Mouse (Mus musculus): ENCODE data around the gene Itgb3bp. TPM values are rescaled to one million over a fixed set of nuclear protein-coding genes. Genes with fewer than 3 reads are reported as not detected.

The Itgb3bp gene
- polyA plus RNA-seq, 1 experiment from 2014 or later: 48.1 TPM

- no peak overlapping the region for H3K27ac ChIP-seq
- no peak for ATAC-seq (ENCODE audit: insufficient number of reproducible peaks, insufficient read depth, low FRiP score, low TSS enrichment, low read depth)
- H3K4me3 ChIP-seq (replicated peaks): no peak overlapping the region
- H3K4me2 ChIP-seq: no peak overlapping the region
- peaks cover 3% of the 10 kb centered on the region; the same call in 1 of the 2 replicates for H3K4me1 ChIP-seq (replicated peaks)
- no peaks in the 10 kb centered on the region for H3K27me3 ChIP-seq
- peaks cover 10% of the 10 kb centered on the region for H3K36me3 ChIP-seq
- 82% methylated on average over 4 of the region's 4 CpGs for WGBS
- H3K9me3 ChIP-seq: no peaks in the 10 kb centered on the region
- H3K9ac ChIP-seq (replicated peaks): no peak overlapping the region
Observed at GRCm38 (mm10) chr4:99717905-99718304, 211.7 kb downstream of the Itgb3bp start.

DNA sequence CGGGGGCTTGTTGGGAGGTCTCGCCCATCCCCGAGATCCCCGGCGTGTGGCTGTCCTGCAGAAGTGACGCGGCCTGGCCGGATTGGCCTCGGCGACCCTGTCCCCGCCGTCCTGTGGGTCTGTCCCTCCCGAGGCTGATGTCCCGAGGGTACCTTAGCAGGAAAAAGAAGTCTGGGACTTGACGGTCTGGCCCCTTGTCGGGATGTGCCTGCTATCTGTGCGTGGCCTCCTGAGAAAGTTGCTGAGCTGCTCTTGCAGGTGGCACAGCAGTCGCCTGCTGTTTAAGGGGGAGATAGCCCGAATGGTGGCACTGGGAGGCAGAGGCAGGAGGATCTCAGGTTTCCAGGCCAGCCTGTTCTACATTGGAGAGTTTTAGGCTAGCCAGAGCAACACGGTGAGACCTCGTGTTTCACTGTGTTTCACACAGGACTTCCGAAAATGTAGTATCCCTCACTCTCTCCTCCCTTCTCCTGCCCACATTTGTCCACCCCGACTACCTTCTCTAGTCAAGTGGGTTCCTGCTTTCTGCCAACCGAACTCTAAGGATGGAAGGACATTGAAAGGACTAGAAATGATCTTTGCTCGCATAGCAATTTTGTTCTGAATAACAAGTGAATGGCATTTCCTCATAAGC, 213.7 kb downstream of the Itgb3bp start:
- Histone ChIP-seq H3K9me3 (no peaks in the 10 kb centered on the region), H3K4me3 (replicated peaks) (peak overlapping the region; percentile 67), H3K4me1 (replicated peaks) (peaks cover 3% of the 10 kb centered on the region; the same call in 1 of the 2 replicates), H3K36me3 (peaks cover 10% of the 10 kb centered on the region), H3K27ac (peak overlapping the region; percentile 64), H3K27me3 (no peaks in the 10 kb centered on the region), H3K4me2 (peak overlapping the region; percentile 73), H3K9ac (replicated peaks) (peak overlapping the region; percentile 88)
- 24% methylated on average over 25 of the region's 25 CpGs for WGBS
- peak; percentile 64 for ATAC-seq (ENCODE audit: insufficient number of reproducible peaks, insufficient read depth, low FRiP score, low TSS enrichment, low read depth)

Other genes with a start within 250 kb of the Itgb3bp start
- gene Alg6, start 214.1 kb downstream of the Itgb3bp start, polyA plus RNA-seq (2016; fragmentation: Nextera tagmentation; extraction: Ambion mirVana): 21.5 and 24.2 TPM in 2 replicates
- gene Efcab7, start 100.6 kb downstream of the Itgb3bp start, polyA plus RNA-seq (2016; fragmentation: Nextera tagmentation; extraction: Ambion mirVana): 23.3 and 25.9 TPM in 2 replicates
- 44.9 and 48.9 TPM in 2 replicates for gene Pgm1, start 399 bp downstream of the Itgb3bp start, polyA plus RNA-seq (2016; fragmentation: Nextera tagmentation; extraction: Ambion mirVana)
- gene Ror1, start 166.0 kb upstream of the Itgb3bp start, polyA plus RNA-seq (2016; fragmentation: Nextera tagmentation; extraction: Ambion mirVana): 11.2 and 11.5 TPM in 2 replicates